ENCODE assay signal across 10 mouse cellular contexts in genomic region chr11:69116843-69117242, GRCm38 (mm10). TPM values are rescaled to one million over a fixed set of nuclear protein-coding genes. Genes with fewer than 3 reads are reported as not detected.
DNase-seq lines count a peak whose midpoint lies in the region; ATAC-seq and TF ChIP-seq lines count a peak whose summit lies in the region.
"Had no signal": no experiment of that assay in that cellular context is flagged by ENCODE, and none has a peak within 500 bp of the region (broad histone marks: within the 10 kb centered on the region; RNA-seq: fewer than 3 reads in every experiment).

No protein-coding gene starts in this region.

- H3K4me1 ChIP-seq in G1E (ENCODE audit: insufficient read depth, low read depth, low read length) = peaks cover 58% of the 10 kb centered on the region
- H3K4me1 ChIP-seq in hindbrain, embryonic 10.5 days (replicated peaks) = peaks cover 55% of the 10 kb centered on the region
- H3K4me1 ChIP-seq in liver, postnatal 0 days (ENCODE audit: insufficient read depth) = peaks cover 39% of the 10 kb centered on the region

- no peak overlapping the region for H3K9ac ChIP-seq in liver, postnatal 0 days (replicated peaks)

- H3K4me2 ChIP-seq in liver, postnatal 0 days (ENCODE audit: low read depth, low read length) = peak overlapping the region; percentile 98

- no peak for TF ChIP-seq CTCF in G1E (IDR thresholded peaks at IDR 0.05; ENCODE audit: low read depth, low read length)
- TF ChIP-seq CTCF in liver, postnatal 0 days (IDR thresholded peaks at IDR 0.05; ENCODE audit: low read depth) = no peak

- no peak for TF ChIP-seq EP300 in liver, postnatal 0 days (IDR thresholded peaks at IDR 0.05; ENCODE audit: low read depth)

- H3K4me3 ChIP-seq in G1E (ENCODE audit: low read depth, low read length) = peak overlapping the region; percentile 3; the same call in 1 of the 2 replicates
- peak overlapping the region; percentile 92; the same call in 1 of the 2 replicates for H3K4me3 ChIP-seq in hindbrain, embryonic 10.5 days
- no peak overlapping the region for H3K4me3 ChIP-seq in liver, postnatal 0 days (ENCODE audit: low read depth, low read length)

- WGBS in hindbrain, embryonic 10.5 days = 55% methylated on average over 5 of the region's 5 CpGs
- 53% methylated on average over 5 of the region's 5 CpGs for WGBS in liver, postnatal 0 days (ENCODE audit: insufficient replicate concordance)

- H3K27ac ChIP-seq in hindbrain, embryonic 10.5 days = no peak overlapping the region
- H3K27ac ChIP-seq in liver, postnatal 0 days (ENCODE audit: low read depth) = no peak overlapping the region

- DNase-seq in cerebellum, postnatal 25 days = peak; percentile 14
- DNase-seq in cerebellum, postnatal 36 days = no peak
- DNase-seq in G1E (ENCODE audit: low spot score) = no peak
- no peak for DNase-seq in hindbrain, embryonic 10.5 days (ENCODE audit: low spot score)
- DNase-seq in liver, postnatal 0 days = peak; percentile 11
- no peak for DNase-seq in frontal cortex, postnatal 25 days (ENCODE audit: low spot score in 2 of 2)
- DNase-seq in retina, postnatal 1 day = no peak
- DNase-seq in left cerebral cortex, adult 9 months (ENCODE audit: low spot score in 2 of 2) = no peak
- DNase-seq: embryo, embryonic 11 days had no signal

- ATAC-seq in G1E (ENCODE audit: extremely low read depth, insufficient number of reproducible peaks, low FRiP score, poor library complexity, severe bottlenecking) = no peak
- ATAC-seq in liver, postnatal 0 days = no peak

- no peaks in the 10 kb centered on the region for H3K36me3 ChIP-seq in G1E (replicated peaks)
- H3K36me3 ChIP-seq in hindbrain, embryonic 10.5 days = no peaks in the 10 kb centered on the region
- H3K36me3 ChIP-seq in liver, postnatal 0 days (replicated peaks; ENCODE audit: insufficient read depth, low read length) = no peaks in the 10 kb centered on the region

- H3K27me3 ChIP-seq in G1E (ENCODE audit: insufficient read depth, low read length) = peaks cover 29% of the 10 kb centered on the region
- H3K27me3 ChIP-seq in hindbrain, embryonic 10.5 days (ENCODE audit: insufficient read depth, poor library complexity, severe bottlenecking) = peaks cover 81% of the 10 kb centered on the region
- peaks cover 20% of the 10 kb centered on the region for H3K27me3 ChIP-seq in liver, postnatal 0 days (ENCODE audit: insufficient read depth, low read length)

- H3K9me3 ChIP-seq in G1E (replicated peaks) = no peaks in the 10 kb centered on the region
- H3K9me3 ChIP-seq in hindbrain, embryonic 10.5 days = no peaks in the 10 kb centered on the region
- no peaks in the 10 kb centered on the region for H3K9me3 ChIP-seq in liver, postnatal 0 days (ENCODE audit: low read length)

RNA-seq across cellular contexts. Expression of gene Hes7, which starts 3.4 kb away (rescaled TPM):
- total RNA-seq in G1E (2014; fragmentation: Nextera tagmentation) = 0.53 TPM in 1 of 2 replicates, not detected in the other
- 0.22 TPM in 1 of 2 replicates, not detected in the other for total RNA-seq in G1E (2017)
- 1.2 and 2.0 TPM in 2 replicates for polyA plus RNA-seq in G1E (2012)
- 0.14 and 0.48 TPM in 2 replicates for polyA plus RNA-seq in hindbrain, embryonic 10.5 days (2016; fragmentation: Nextera tagmentation; extraction: Ambion mirVana)
- 0.07 and 0.15 TPM in 2 replicates for polyA plus RNA-seq in liver, postnatal 0 days (2015; fragmentation: Nextera tagmentation; extraction: Ambion mirVana)

RNA-seq across cellular contexts. Expression of gene 9130213A22Rik, which starts 5.5 kb away (rescaled TPM):
- 1.4 TPM in 2 replicates for total RNA-seq in G1E (2014; fragmentation: Nextera tagmentation)
- 0.17 and 0.82 TPM in 2 replicates for total RNA-seq in G1E (2017)
- polyA plus RNA-seq in G1E (2012) = 0.10 and 0.25 TPM in 2 replicates
- 0.13 TPM in 1 of 2 replicates, not detected in the other for polyA plus RNA-seq in hindbrain, embryonic 10.5 days (2016; fragmentation: Nextera tagmentation; extraction: Ambion mirVana)
- 0.06 and 0.07 TPM in 2 replicates for polyA plus RNA-seq in liver, postnatal 0 days (2015; fragmentation: Nextera tagmentation; extraction: Ambion mirVana)

RNA-seq across cellular contexts. Expression of gene Aloxe3, which starts 8.9 kb away (rescaled TPM):
- total RNA-seq in G1E (2014; fragmentation: Nextera tagmentation) (1.3 TPM in 1 of 2 replicates, not detected in the other), G1E (2017) (0.16 TPM in 1 of 2 replicates, not detected in the other)
- polyA plus RNA-seq in G1E (2012) = 0.01 TPM in 1 of 2 replicates, not detected in the other
- polyA plus RNA-seq in hindbrain, embryonic 10.5 days (2016; fragmentation: Nextera tagmentation; extraction: Ambion mirVana) = 0.22 TPM in 1 of 2 replicates, not detected in the other
- 0.14 and 0.18 TPM in 2 replicates for polyA plus RNA-seq in liver, postnatal 0 days (2015; fragmentation: Nextera tagmentation; extraction: Ambion mirVana)
- total RNA-seq: neutrophil, adult 5-6 weeks had no signal

RNA-seq across cellular contexts. Expression of gene Per1, which starts 21.8 kb away (rescaled TPM):
- total RNA-seq in G1E (2014; fragmentation: Nextera tagmentation) (55.2 and 55.5 TPM in 2 replicates), G1E (2017) (8.9 TPM in 2 replicates)
- 40.6 TPM in 2 replicates for polyA plus RNA-seq in G1E (2012)
- polyA plus RNA-seq in hindbrain, embryonic 10.5 days (2016; fragmentation: Nextera tagmentation; extraction: Ambion mirVana) = 7.8 and 9.8 TPM in 2 replicates
- polyA plus RNA-seq in liver, postnatal 0 days (2015; fragmentation: Nextera tagmentation; extraction: Ambion mirVana) = 3.0 and 8.2 TPM in 2 replicates

RNA-seq across cellular contexts. Expression of gene Vamp2, which starts 28.6 kb away (rescaled TPM):
- 98.4 and 104 TPM in 2 replicates for total RNA-seq in G1E (2014; fragmentation: Nextera tagmentation)
- 4.4 and 5.8 TPM in 2 replicates for total RNA-seq in G1E (2017)
- polyA plus RNA-seq in G1E (2012) = 31.8 and 32.8 TPM in 2 replicates
- polyA plus RNA-seq in hindbrain, embryonic 10.5 days (2016; fragmentation: Nextera tagmentation; extraction: Ambion mirVana) = 67.1 and 108 TPM in 2 replicates
- 13.6 and 14.2 TPM in 2 replicates for polyA plus RNA-seq in liver, postnatal 0 days (2015; fragmentation: Nextera tagmentation; extraction: Ambion mirVana)

Comparison
In these comparisons a context has a peak if more than half of its experiments do, and no peak if none do; other contexts are left out.
1. DNase-seq: peak in cerebellum, postnatal 25 days (2 of 2) and liver, postnatal 0 days (single experiment); none in cerebellum, postnatal 36 days (0 of 2), G1E (single experiment), hindbrain, embryonic 10.5 days (single experiment), frontal cortex, postnatal 25 days (0 of 2), retina, postnatal 1 day (single experiment) and left cerebral cortex, adult 9 months (0 of 2).